Mouse (Mus musculus): ENCODE measurements at regions not wholly inside any gene's neighbourhood (a gene's known extent, or its start where the extent isn't known, plus 50 kb on each side); places are given as distances from the start of the nearest gene placed in this dataset.
"Not testable (repeated sequence)": the region's sequence is repeated elsewhere in the genome, so short reads cannot be mapped to it uniquely, and the experiment has no call there.

- intact Hi-C loops (cut with DNase I), result no loop called here
- DNase-seq (ENCODE audit: low spot score in 2 of 2), result no peak
These were observed 194.4 kb upstream of the Ppp6c start for GRCm38 (mm10) chr2:39420696-39421095.

GRCm38 (mm10) chr2:39400336-39400735, 174.1 kb upstream of the Ppp6c start:
- no peak for DNase-seq (ENCODE audit: low spot score in 2 of 2)
- intact Hi-C loops (cut with DNase I), result no loop called here

- intact Hi-C loops (cut with DNase I), result no loop called here
- peak in 1 of 2 experiments; percentile 17 for DNase-seq (ENCODE audit: low spot score in 2 of 2)
These were observed 173.3 kb upstream of the Ppp6c start for GRCm38 (mm10) chr2:39399523-39399922.

- no peak for DNase-seq (ENCODE audit: low spot score in 2 of 2)
- intact Hi-C loops (cut with DNase I), result no loop called here
These were observed 168.4 kb upstream of the Ppp6c start for GRCm38 (mm10) chr2:39394643-39395042.

- no peak for DNase-seq (ENCODE audit: low spot score in 2 of 2)
- intact Hi-C loops (cut with DNase I), result no loop called here
These were observed 151.0 kb upstream of the Ppp6c start for GRCm38 (mm10) chr2:39377264-39377663.

GRCm38 (mm10) chr2:39373068-39373779, 147.0 kb upstream of the Ppp6c start:
- intact Hi-C loops (cut with DNase I), result loop anchor here (1.0 kb wide), 1 partner anchor 105 kb away; no protein-coding TSS in a partner anchor
- peak; percentile 96 to 98 for DNase-seq (ENCODE audit: low spot score in 2 of 2)

- no peak for DNase-seq (ENCODE audit: low spot score in 2 of 2)
- intact Hi-C loops (cut with DNase I), result no loop called here
These were observed 118.0 kb upstream of the Ppp6c start for GRCm38 (mm10) chr2:39344207-39344606.

GRCm38 (mm10) chr2:39340406-39340805, 114.2 kb upstream of the Ppp6c start:
- intact Hi-C loops (cut with DNase I), result no loop called here
- no peak for DNase-seq (ENCODE audit: low spot score in 2 of 2)

GRCm38 (mm10) chr2:39338832-39339649, 112.8 kb upstream of the Ppp6c start:
- intact Hi-C loops (cut with DNase I), result no loop called here
- DNase-seq (ENCODE audit: low spot score in 2 of 2), result no peak

GRCm38 (mm10) chr2:39337524-39337923, 111.3 kb upstream of the Ppp6c start:
- no peak for DNase-seq (ENCODE audit: low spot score in 2 of 2)
- intact Hi-C loops (cut with DNase I), result no loop called here

- intact Hi-C loops (cut with DNase I), result no loop called here
- no peak for DNase-seq (ENCODE audit: low spot score in 2 of 2)
These were observed 99.7 kb upstream of the Ppp6c start for GRCm38 (mm10) chr2:39325715-39326493.

GRCm38 (mm10) chr2:39325122-39325521, 98.9 kb upstream of the Ppp6c start:
- intact Hi-C loops (cut with DNase I); DNase-seq (ENCODE audit: low spot score in 2 of 2): not testable (repeated sequence)

- intact Hi-C loops (cut with DNase I), result no loop called here
- no peak for DNase-seq (ENCODE audit: low spot score in 2 of 2)
These were observed 73.6 kb upstream of the Ppp6c start for GRCm38 (mm10) chr2:39299798-39300382.

GRCm38 (mm10) chr2:39299290-39299689, 73.0 kb upstream of the Ppp6c start:
- intact Hi-C loops (cut with DNase I), result no loop called here
- peak in 1 of 2 experiments; percentile 1 for DNase-seq (ENCODE audit: low spot score in 2 of 2)

- intact Hi-C loops (cut with DNase I), result no loop called here
- no peak for DNase-seq (ENCODE audit: low spot score in 2 of 2)
These were observed 69.2 kb upstream of the Ppp6c start for GRCm38 (mm10) chr2:39295435-39295834.

- intact Hi-C loops (cut with DNase I), result no loop called here
These were observed 52.0 kb upstream of the Ppp6c start for GRCm38 (mm10) chr2:39278218-39278617.

More at GRCm38 (mm10) chr2:39278218-39278617, 52.0 kb upstream of the Ppp6c start:
- DNase-seq (ENCODE audit: low spot score in 2 of 2), result peak; percentile 11 to 22

Data from left cerebral cortex, postnatal 14 days (tissue).